In the genomic region with DNA sequence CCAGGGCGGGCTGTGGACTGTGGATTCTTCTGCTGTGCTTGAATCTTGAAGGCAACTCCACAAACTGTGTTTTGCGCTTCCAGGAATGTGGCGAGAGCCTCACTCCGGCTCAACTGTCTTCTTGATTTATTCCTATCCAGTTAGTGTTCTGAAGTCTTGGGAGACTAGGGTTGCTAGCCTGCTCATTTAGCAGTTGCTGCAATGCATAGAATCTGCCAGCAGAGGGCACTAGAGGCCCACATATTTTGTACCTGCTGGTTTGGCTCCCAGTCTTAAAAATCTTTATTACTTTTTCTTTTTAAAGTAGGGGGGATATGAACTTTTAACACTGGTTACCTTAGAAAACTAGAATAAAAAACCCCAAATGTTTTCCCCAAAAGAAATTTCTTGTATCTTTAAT, we compare ENCODE assay signal across 9 mouse cellular contexts.
DNase-seq lines count a peak whose midpoint lies in the region; ATAC-seq and TF ChIP-seq lines count a peak whose summit lies in the region.
"Had no signal": no experiment of that assay in that cellular context is flagged by ENCODE, and none has a peak within 500 bp of the region (broad histone marks: within the 10 kb centered on the region; RNA-seq: fewer than 3 reads in every experiment).

No protein-coding gene starts in this region.

- WGBS in kidney, embryonic 14.5 days = 24% methylated on average over 4 of the region's 4 CpGs
- 27% methylated on average over 4 of the region's 4 CpGs for WGBS in liver, adult 2 months

- no peaks in the 10 kb centered on the region for H3K27me3 ChIP-seq in kidney, embryonic 14.5 days (ENCODE audit: control insufficient read depth, insufficient read depth, low read length)
- no peaks in the 10 kb centered on the region for H3K27me3 ChIP-seq in liver, adult 2 months (ENCODE audit: control insufficient read depth, insufficient read depth, low read length)

- H3K4me1 ChIP-seq in kidney, embryonic 14.5 days (ENCODE audit: control insufficient read depth, insufficient read depth, low read length) = no peaks in the 10 kb centered on the region
- H3K4me1 ChIP-seq in liver, adult 2 months (ENCODE audit: control insufficient read depth, insufficient read depth, low read length) = no peaks in the 10 kb centered on the region

- H3K4me2 ChIP-seq in kidney, embryonic 14.5 days (replicated peaks; ENCODE audit: low read depth, low read length) = no peak overlapping the region

- no peaks in the 10 kb centered on the region for H3K9me3 ChIP-seq in kidney, embryonic 14.5 days (ENCODE audit: control insufficient read depth, low read length)

- 0 out of 2 replicates have a peak, but pooled peaks have one; percentile 17 for ATAC-seq in kidney, embryonic 14.5 days (ENCODE audit: low FRiP score, low TSS enrichment)

- DNase-seq in 3T3-L1 (ENCODE audit: low read depth, low spot score) = peak; percentile 82
- peak; percentile 39 for DNase-seq in Muller cell, postnatal 12 days (ENCODE audit: inconsistent ontology term)
- DNase-seq in cerebellum, adult 9-10 months = peak; percentile 90
- DNase-seq in frontal cortex, postnatal 25 days (ENCODE audit: low spot score in 2 of 2) = peak; percentile 73 to 78
- peak; percentile 20 for DNase-seq in liver, adult 2 months (ENCODE audit: extremely low read depth, low read depth, low spot score)
- DNase-seq in ovary, postnatal 14 days (ENCODE audit: low spot score) = peak; percentile 72
- DNase-seq in thymus, postnatal 14 days = peak; percentile 54

- H3K9ac ChIP-seq in kidney, embryonic 14.5 days (ENCODE audit: low read depth, low read length) = no peak overlapping the region
- no peak overlapping the region for H3K9ac ChIP-seq in liver, adult 2 months (ENCODE audit: low read depth, low read length)

- H3K4me3 ChIP-seq in kidney, embryonic 14.5 days (ENCODE audit: low read length) = no peak overlapping the region
- H3K4me3 ChIP-seq in liver, adult 2 months (ENCODE audit: insufficient read depth, low read depth, low read length) = no peak overlapping the region
- H3K4me3 ChIP-seq: erythroblast, embryonic 14.5 days had no signal

- no peaks in the 10 kb centered on the region for H3K36me3 ChIP-seq in kidney, embryonic 14.5 days (ENCODE audit: control insufficient read depth, insufficient read depth, low read length)
- H3K36me3 ChIP-seq in liver, adult 2 months (ENCODE audit: control insufficient read depth, insufficient read depth, low read length) = no peaks in the 10 kb centered on the region

- TF ChIP-seq CTCF in liver, adult 2 months (IDR thresholded peaks at IDR 0.05; ENCODE audit: low read depth, low read length) = peak; percentile 61; the same call in 1 of the 2 replicates

- TF ChIP-seq POLR2A in liver, adult 2 months (IDR thresholded peaks at IDR 0.05; ENCODE audit: extremely low read depth, insufficient read depth, low read length) = no peak

- no peaks in the 10 kb centered on the region for H3K79me2 ChIP-seq in liver, adult 2 months (ENCODE audit: control insufficient read depth, insufficient read depth, low read length)

- H3K27ac ChIP-seq in kidney, embryonic 14.5 days (ENCODE audit: low read depth, low read length) = no peak overlapping the region
- H3K27ac ChIP-seq in liver, adult 2 months (replicated peaks; ENCODE audit: insufficient read depth, low read depth, low read length) = no peak overlapping the region

Comparison
In these comparisons a context has a peak if more than half of its experiments do, and no peak if none do; other contexts are left out.
1. DNase-seq: peak in every context shown above with its lines; median percentile 90 in cerebellum, adult 9-10 months; 82 in 3T3-L1; 76 in frontal cortex, postnatal 25 days; 72 in ovary, postnatal 14 days; 54 in thymus, postnatal 14 days; 39 in Muller cell, postnatal 12 days; 20 in liver, adult 2 months.